Mouse (Mus musculus) hindbrain, embryonic 13.5 days (tissue): ENCODE data around the gene Gpr18. TPM values are rescaled to one million over a fixed set of nuclear protein-coding genes. Genes with fewer than 3 reads are reported as not detected.
"Not testable (repeated sequence)": the region's sequence is repeated elsewhere in the genome, so short reads cannot be mapped to it uniquely, and the experiment has no call there.

Experiments used
- ATAC-seq: fragments of 200-750 bp; cut with Nextera tagmentation; 2 replicates; pipeline ENCODE4 v1.8.0; 2017; ENCODE audit warnings: moderate TSS enrichment; ENCODE audit not compliant: low FRiP score
- H3K27ac ChIP-seq: fragments of 300-500 bp; sonication (generic); 2 replicates; pipeline ENCODE4 v1.5.1; 2015; ENCODE audit warnings: inconsistent platforms, mild to moderate bottlenecking, moderate library complexity
- H3K27me3 ChIP-seq: fragments of 300-500 bp; sonication (generic); 2 replicates; pipeline ENCODE4 v1.6.1; 2015; ENCODE audit warnings: mild to moderate bottlenecking, inconsistent platforms
- H3K36me3 ChIP-seq: fragments of 300-500 bp; sonication (generic); 2 replicates; pipeline ENCODE4 v1.6.1; 2015; ENCODE audit warnings: mild to moderate bottlenecking, inconsistent platforms
- H3K4me1 ChIP-seq: fragments of 300-500 bp; sonication (generic); replicated peaks from 2 replicates; pipeline ENCODE4 v1.6.1; 2015; ENCODE audit warnings: inconsistent platforms
- H3K4me2 ChIP-seq: fragments of 300-500 bp; sonication (generic); 2 replicates; pipeline ENCODE4 v1.6.1; 2015; ENCODE audit warnings: inconsistent platforms, mild to moderate bottlenecking, moderate library complexity
- H3K4me3 ChIP-seq: fragments of 300-500 bp; sonication (generic); 2 replicates; pipeline ENCODE4 v1.5.1; 2015; ENCODE audit warnings: mild to moderate bottlenecking, inconsistent platforms
- H3K9ac ChIP-seq: fragments of 300-500 bp; sonication (generic); 2 replicates; pipeline ENCODE4 v1.6.1; 2015; ENCODE audit warnings: mild to moderate bottlenecking, inconsistent platforms
- H3K9me3 ChIP-seq: fragments of 300-500 bp; sonication (generic); 2 replicates; pipeline ENCODE4 v1.6.1; 2016; ENCODE audit warnings: inconsistent platforms
- WGBS: fragments of 180-500 bp; shearing (Covaris S2); methylation state at CpG from one replicate; pipeline ENCODE4 v1.1.7; 2015; 5-methylcytosine and 5-hydroxymethylcytosine counted together
- polyA plus RNA-seq: library from polyadenylated mRNA; unstranded; fragments of >200 nt; fragmentation: Nextera tagmentation; extraction: Ambion mirVana; gene quantifications from 2 replicates; pipeline ENCODE4 v1.2.1, GENCODE M21; 2015

The Gpr18 gene
- polyA plus RNA-seq, 1 experiment from 2014 or later, result 0.36 TPM

DNA sequence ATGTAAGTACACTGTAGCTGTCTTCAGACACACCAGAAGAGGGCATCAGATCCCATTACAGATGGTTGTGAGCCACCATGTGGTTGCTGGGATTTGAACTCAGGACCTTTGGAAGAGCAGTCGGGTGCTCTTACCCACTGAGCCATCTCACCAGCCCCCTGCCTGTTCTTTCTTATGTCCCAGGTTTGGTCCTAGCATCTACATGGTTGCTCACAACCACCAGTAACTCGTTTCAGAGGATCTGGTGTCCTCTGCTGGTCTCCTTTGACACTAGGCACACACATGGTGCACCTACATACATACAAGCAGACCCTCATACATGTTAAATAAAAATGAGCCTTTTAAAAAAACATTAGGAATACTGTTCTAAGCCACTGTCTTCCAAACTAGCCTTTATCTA, 39.4 kb downstream of the Gpr18 start:
- not testable (repeated sequence) for H3K9ac ChIP-seq, H3K9me3 ChIP-seq, H3K36me3 ChIP-seq, ATAC-seq, H3K27me3 ChIP-seq, H3K27ac ChIP-seq, H3K4me2 ChIP-seq, H3K4me3 ChIP-seq
- WGBS, result 67% methylated on average over 2 of the region's 2 CpGs
- peaks cover 26% of the 10 kb centered on the region for H3K4me1 ChIP-seq

DNA sequence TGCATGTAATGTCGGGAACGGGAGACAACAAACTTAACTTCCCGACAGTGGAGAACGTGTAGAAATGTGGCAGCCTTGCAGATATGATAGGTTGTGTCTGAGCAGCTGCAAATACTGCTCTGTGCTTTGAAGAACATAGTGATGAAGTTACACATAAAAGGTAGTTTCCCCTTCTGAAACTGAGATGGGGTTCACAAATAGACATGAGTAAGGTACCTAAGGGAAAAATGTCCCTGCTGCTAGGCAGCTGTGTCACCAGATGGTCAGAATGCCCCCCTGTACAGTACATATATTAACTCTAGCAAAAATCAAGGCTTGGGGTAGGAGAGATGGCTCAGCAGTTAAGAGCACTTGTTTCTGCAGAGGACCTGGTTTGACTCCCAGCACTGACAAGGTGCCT, 41.9 kb downstream of the Gpr18 start:
- peaks cover 6% of the 10 kb centered on the region for H3K4me1 ChIP-seq
- ATAC-seq, result no peak
- H3K36me3 ChIP-seq, result no peaks in the 10 kb centered on the region
- H3K9ac ChIP-seq, result no peak overlapping the region
- no peak overlapping the region for H3K4me3 ChIP-seq
- H3K4me2 ChIP-seq, result no peak overlapping the region
- no peaks in the 10 kb centered on the region for H3K27me3 ChIP-seq
- no peaks in the 10 kb centered on the region for H3K9me3 ChIP-seq
- WGBS, result 88% methylated on average over 4 of the region's 4 CpGs
- no peak overlapping the region for H3K27ac ChIP-seq

DNA sequence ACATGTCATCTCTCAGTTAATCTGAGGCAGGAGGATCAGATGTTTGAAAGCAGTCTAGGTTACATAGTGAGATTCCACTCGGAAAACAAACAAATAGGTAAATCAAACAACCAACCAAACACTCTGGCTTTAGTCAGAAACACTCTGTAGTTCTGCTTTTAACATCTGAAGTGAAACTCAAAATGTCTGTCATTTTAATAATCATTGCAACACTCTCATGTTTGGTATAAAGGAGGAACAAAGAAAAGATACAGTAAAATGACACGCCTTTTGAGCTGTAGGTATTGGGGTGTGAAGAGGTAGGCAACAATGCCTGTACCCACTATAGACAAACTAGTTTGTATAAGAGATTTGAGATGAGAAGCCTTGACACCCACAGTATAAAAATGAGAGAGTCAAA, 42.4 kb downstream of the Gpr18 start:
- Histone ChIP-seq H3K4me3 (no peak overlapping the region), H3K4me1 (peaks cover 6% of the 10 kb centered on the region), H3K4me2 (no peak overlapping the region), H3K27me3 (no peaks in the 10 kb centered on the region), H3K9ac (no peak overlapping the region), H3K9me3 (no peaks in the 10 kb centered on the region), H3K36me3 (no peaks in the 10 kb centered on the region), H3K27ac (no peak overlapping the region)
- no peak for ATAC-seq
- 86% methylated on average over 2 of the region's 2 CpGs for WGBS

DNA sequence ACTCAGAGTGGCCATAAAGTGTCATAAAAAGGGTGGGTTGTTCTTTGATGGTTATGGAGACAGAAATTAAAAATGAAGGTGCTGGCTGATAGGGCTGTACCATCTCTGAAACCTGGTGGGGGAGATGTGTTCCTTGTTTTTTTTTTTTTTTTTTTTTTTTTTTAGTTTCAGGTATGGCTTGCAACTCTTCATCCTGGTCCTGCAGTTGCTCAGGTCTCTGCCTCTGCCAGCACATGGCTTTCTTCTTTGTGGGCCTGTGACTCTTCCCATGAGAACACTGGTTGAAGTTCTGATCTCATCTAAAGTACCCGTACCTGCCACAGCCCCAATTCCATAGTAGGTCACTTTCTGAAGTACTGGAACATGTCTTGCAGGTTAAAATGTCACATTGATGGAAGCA, 42.8 kb downstream of the Gpr18 start:
- no peaks in the 10 kb centered on the region for H3K27me3 ChIP-seq
- H3K4me1 ChIP-seq, result peaks cover 5% of the 10 kb centered on the region
- H3K9ac ChIP-seq, result no peak overlapping the region
- ATAC-seq, result no peak
- 90% methylated on average over 1 of the region's 1 CpGs for WGBS
- H3K36me3 ChIP-seq, result no peaks in the 10 kb centered on the region
- H3K27ac ChIP-seq, result no peak overlapping the region
- no peaks in the 10 kb centered on the region for H3K9me3 ChIP-seq
- no peak overlapping the region for H3K4me2 ChIP-seq
- H3K4me3 ChIP-seq, result no peak overlapping the region

DNA sequence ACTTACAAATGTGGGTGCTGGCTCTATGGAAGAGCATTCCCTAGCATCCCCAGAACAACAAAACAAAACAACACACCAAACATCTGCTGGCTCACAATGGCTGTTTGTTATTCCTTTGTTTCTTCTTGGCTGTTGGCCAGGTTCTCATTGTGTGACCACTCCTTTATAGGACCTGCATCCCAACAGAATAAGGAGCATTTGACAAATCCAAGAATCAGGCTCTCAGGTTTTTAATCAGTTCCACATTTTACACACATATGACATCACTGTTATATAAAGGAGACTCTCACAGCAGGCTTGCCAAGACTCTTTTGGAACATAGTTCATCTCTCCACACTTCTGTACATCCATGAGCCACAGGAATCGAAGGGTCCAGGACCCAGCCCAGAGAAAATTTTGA, 46.5 kb downstream of the Gpr18 start:
- no peak for ATAC-seq
- no peaks in the 10 kb centered on the region for H3K27me3 ChIP-seq
- H3K27ac ChIP-seq, result no peak overlapping the region
- H3K4me2 ChIP-seq, result no peak overlapping the region
- no peak overlapping the region for H3K9ac ChIP-seq
- H3K36me3 ChIP-seq, result no peaks in the 10 kb centered on the region
- H3K9me3 ChIP-seq, result no peaks in the 10 kb centered on the region
- H3K4me3 ChIP-seq, result no peak overlapping the region
- H3K4me1 ChIP-seq, result no peaks in the 10 kb centered on the region
- 72% methylated on average over 1 of the region's 1 CpGs for WGBS

DNA sequence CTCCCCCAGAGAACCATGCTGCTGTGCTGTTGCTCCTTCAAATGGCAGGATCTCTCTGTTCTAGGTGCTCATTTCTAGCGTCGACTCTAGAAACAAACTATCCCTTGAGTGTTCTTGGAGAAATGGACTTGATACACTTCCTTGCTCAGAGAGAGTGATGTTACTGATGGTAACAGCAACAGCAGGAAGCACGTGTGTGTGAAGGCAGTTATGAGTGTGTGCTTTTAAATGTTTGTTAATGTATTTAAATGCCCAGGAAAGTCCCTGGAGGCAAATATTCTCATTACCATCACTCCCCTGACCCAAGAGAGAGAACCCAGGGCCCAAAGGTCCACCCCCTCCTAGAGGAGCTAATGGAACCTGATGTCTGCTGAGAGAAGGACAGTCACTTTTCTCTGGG, 49.0 kb downstream of the Gpr18 start:
- H3K9ac ChIP-seq, result no peak overlapping the region
- H3K4me1 ChIP-seq, result no peaks in the 10 kb centered on the region
- H3K9me3 ChIP-seq, result no peaks in the 10 kb centered on the region
- H3K27ac ChIP-seq, result no peak overlapping the region
- ATAC-seq, result no peak
- WGBS, result 79% methylated on average over 3 of the region's 3 CpGs
- H3K27me3 ChIP-seq, result no peaks in the 10 kb centered on the region
- no peak overlapping the region for H3K4me2 ChIP-seq
- H3K36me3 ChIP-seq, result no peaks in the 10 kb centered on the region
- H3K4me3 ChIP-seq, result no peak overlapping the region

DNA sequence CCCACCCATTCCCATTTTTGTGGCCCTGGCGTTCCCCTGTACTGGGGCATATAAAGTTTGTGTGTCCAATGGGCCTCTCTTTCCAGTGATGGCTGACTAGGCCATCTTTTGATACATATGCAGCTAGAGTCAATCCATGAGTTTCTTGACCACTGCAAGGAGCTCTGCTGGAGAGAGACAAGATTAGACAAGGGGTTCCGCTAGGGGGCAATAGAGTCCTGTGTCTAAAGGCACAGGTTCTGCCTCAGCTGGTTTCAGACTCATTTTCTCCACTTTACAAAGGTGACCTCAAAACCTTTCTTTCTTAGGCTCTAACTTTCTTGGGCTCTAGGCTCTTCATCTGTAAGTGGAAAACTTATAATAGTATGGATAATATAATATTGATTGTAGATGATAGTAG, 50.4 kb downstream of the Gpr18 start:
- ATAC-seq, H3K9ac ChIP-seq, H3K4me2 ChIP-seq, H3K36me3 ChIP-seq, H3K27me3 ChIP-seq, H3K27ac ChIP-seq, H3K9me3 ChIP-seq, H3K4me1 ChIP-seq, H3K4me3 ChIP-seq: not testable (repeated sequence)
- 15% methylated on average over 2 of the region's 2 CpGs for WGBS

Other genes starting within 250 kb of the Gpr18 start
- 6.2 and 7.3 TPM in 2 replicates for gene Dock9, start 117.9 kb downstream of the Gpr18 start, polyA plus RNA-seq
- gene Ubac2, start 37.2 kb downstream of the Gpr18 start, polyA plus RNA-seq, result 49.3 and 56.9 TPM in 2 replicates
- 1.0 and 1.2 TPM in 2 replicates for gene Gpr183, start 49.4 kb upstream of the Gpr18 start, polyA plus RNA-seq
- gene Timm8a2, start 118.9 kb upstream of the Gpr18 start, polyA plus RNA-seq, result not detected in 2 replicates
- 112 and 118 TPM in 2 replicates for gene Tm9sf2, start 191.3 kb upstream of the Gpr18 start, polyA plus RNA-seq